Mouse (Mus musculus) bone marrow macrophage, adult 2 months (primary cell): Measurements from ENCODE around the gene Mcemp1.

Source experiments
- CTCF ChIP-seq: IDR thresholded peaks from 2 replicates; pipeline ENCODE4 v1.5.1; 2012; ENCODE audit warnings: low read depth, mild to moderate bottlenecking, low read length, moderate library complexity
- POLR2A ChIP-seq: IDR thresholded peaks from 2 replicates; pipeline ENCODE4 v1.6.1; 2012; ENCODE audit warnings: mild to moderate bottlenecking, low read depth, low read length, borderline replicate concordance

- TF ChIP-seq CTCF (no peak), POLR2A (no peak)
These were observed 42.1 kb downstream of the Mcemp1 start for GRCm38 (mm10) chr8:3707611-3708010.
